Mouse (Mus musculus): Measurements from ENCODE around the gene Olfr1291-ps1. TPM values are rescaled to one million over a fixed set of nuclear protein-coding genes. Genes with fewer than 3 reads are reported as not detected.

Gene Olfr1291-ps1
- 0.01 TPM in 1 of 2 replicates, not detected in the other for polyA plus RNA-seq (2012)

DNA sequence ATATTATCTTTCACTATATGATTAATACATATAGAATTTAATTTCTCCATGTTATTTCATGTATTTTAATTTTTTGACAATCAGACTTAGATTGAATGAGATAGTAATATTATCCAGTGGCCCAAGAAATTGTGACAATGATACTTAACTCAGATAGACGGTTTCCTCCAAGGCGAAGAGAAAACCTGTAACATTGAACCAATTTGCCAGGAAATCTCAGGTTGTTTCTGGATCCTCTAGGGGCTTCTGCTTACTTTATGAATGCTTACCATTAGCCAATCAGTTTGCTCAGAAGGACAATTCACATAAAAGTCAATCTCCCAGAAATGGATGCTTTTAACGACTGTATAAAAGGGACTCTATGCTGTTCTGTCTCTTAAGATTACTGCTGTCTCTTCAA lies at the start of gene Olfr1291-ps1:
Gene Olfr1291-ps1 (plus strand): TSS at position 301 of the 400 bp plus-strand sequence.
- peaks cover 3% of the 10 kb centered on the region; the same call in 1 of the 2 replicates for H3K9me3 ChIP-seq (ENCODE audit: control insufficient read depth, low read length)
- no peak for TF ChIP-seq TAL1 (IDR thresholded peaks at IDR 0.05; ENCODE audit: low read length)
- no peak for TF ChIP-seq GATA1 (IDR thresholded peaks at IDR 0.05; ENCODE audit: low read length)
- no peaks in the 10 kb centered on the region for H3K36me3 ChIP-seq (ENCODE audit: control insufficient read depth)
- H3K4me1 ChIP-seq (ENCODE audit: control insufficient read depth) = no peaks in the 10 kb centered on the region
- H3K27me3 ChIP-seq (ENCODE audit: control insufficient read depth) = no peaks in the 10 kb centered on the region
- no peak within 1 kb of the TSS for H3K4me3 ChIP-seq (replicated peaks)

GRCm38 (mm10) chr2:111448842-111449241 lies 48.1 kb upstream of the Olfr1291-ps1 start, which contains the start of gene Olfr1287:
TSS of gene Olfr1287 (plus strand) at chr2:111449142.
- Histone ChIP-seq H3K4me1 (ENCODE audit: control insufficient read depth) (no peaks in the 10 kb centered on the region), H3K4me3 (replicated peaks) (no peak within 1 kb of the TSS), H3K9me3 (ENCODE audit: control insufficient read depth, low read length) (no peaks in the 10 kb centered on the region), H3K36me3 (ENCODE audit: control insufficient read depth) (no peaks in the 10 kb centered on the region), H3K27me3 (ENCODE audit: control insufficient read depth) (no peaks in the 10 kb centered on the region)
- TF ChIP-seq TAL1 (IDR thresholded peaks at IDR 0.05; ENCODE audit: low read length) = no peak
- no peak for TF ChIP-seq GATA1 (IDR thresholded peaks at IDR 0.05; ENCODE audit: low read length)

GRCm38 (mm10) chr2:111473801-111474200 lies 23.2 kb upstream of the Olfr1291-ps1 start, which contains the start of gene Olfr1288:
TSS of gene Olfr1288 (plus strand) at chr2:111474101.
- H3K9me3 ChIP-seq (ENCODE audit: control insufficient read depth, low read length) = no peaks in the 10 kb centered on the region
- TF ChIP-seq TAL1 (IDR thresholded peaks at IDR 0.05; ENCODE audit: low read length) (no peak), GATA1 (IDR thresholded peaks at IDR 0.05; ENCODE audit: low read length) (no peak)
- H3K4me3 ChIP-seq (replicated peaks) = no peak within 1 kb of the TSS
- H3K27me3 ChIP-seq (ENCODE audit: control insufficient read depth) = no peaks in the 10 kb centered on the region
- no peaks in the 10 kb centered on the region for H3K36me3 ChIP-seq (ENCODE audit: control insufficient read depth)
- no peaks in the 10 kb centered on the region for H3K4me1 ChIP-seq (ENCODE audit: control insufficient read depth)

- no peaks in the 10 kb centered on the region for H3K27me3 ChIP-seq (ENCODE audit: control insufficient read depth)
These were observed 16.5 kb upstream of the Olfr1291-ps1 start, which contains the start of gene Olfr1289 for GRCm38 (mm10) chr2:111480519-111480918. TSS of gene Olfr1289 (plus strand) at chr2:111480819.

DNA sequence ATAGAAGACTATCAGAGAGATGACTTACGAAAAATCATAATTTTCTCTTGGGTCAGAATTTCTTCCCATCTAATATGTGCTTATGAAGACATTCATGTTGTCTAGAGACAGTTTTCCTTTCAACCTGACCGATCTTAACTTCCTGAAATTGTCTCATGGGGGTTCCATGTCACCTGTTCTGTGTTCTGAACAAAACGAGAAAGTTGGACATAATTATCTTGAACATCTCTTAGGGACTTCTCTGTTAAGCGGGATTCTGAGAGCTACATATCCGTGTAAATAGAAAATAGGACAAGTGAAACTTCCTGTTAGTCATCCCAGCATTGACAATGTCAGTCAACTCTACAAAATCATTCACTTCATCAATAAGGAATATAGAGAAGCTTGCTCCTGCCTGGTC lies 3.3 kb upstream of the Olfr1291-ps1 start, which contains the start of gene Olfr1290:
Gene Olfr1290 (minus strand): TSS at position 101 of the 400 bp plus-strand sequence.
- no peaks in the 10 kb centered on the region for H3K4me1 ChIP-seq (ENCODE audit: control insufficient read depth)
- no peaks in the 10 kb centered on the region for H3K27me3 ChIP-seq (ENCODE audit: control insufficient read depth)
- H3K36me3 ChIP-seq (ENCODE audit: control insufficient read depth) = no peaks in the 10 kb centered on the region
- no peak within 1 kb of the TSS for H3K4me3 ChIP-seq (replicated peaks)
- TF ChIP-seq GATA1 (IDR thresholded peaks at IDR 0.05; ENCODE audit: low read length) (no peak), TAL1 (IDR thresholded peaks at IDR 0.05; ENCODE audit: low read length) (no peak)
- H3K9me3 ChIP-seq (ENCODE audit: control insufficient read depth, low read length) = peaks cover 3% of the 10 kb centered on the region; the same call in 1 of the 2 replicates

More at GRCm38 (mm10) chr2:111480519-111480918, 16.5 kb upstream of the Olfr1291-ps1 start, which contains the start of gene Olfr1289:
- no peak for TF ChIP-seq TAL1 (IDR thresholded peaks at IDR 0.05; ENCODE audit: low read length)
- no peak for TF ChIP-seq GATA1 (IDR thresholded peaks at IDR 0.05; ENCODE audit: low read length)
- H3K36me3 ChIP-seq (ENCODE audit: control insufficient read depth) = no peaks in the 10 kb centered on the region
- H3K4me1 ChIP-seq (ENCODE audit: control insufficient read depth) = no peaks in the 10 kb centered on the region
- H3K9me3 ChIP-seq (ENCODE audit: control insufficient read depth, low read length) = peaks cover 3% of the 10 kb centered on the region; the same call in 1 of the 2 replicates
- H3K4me3 ChIP-seq (replicated peaks) = no peak within 1 kb of the TSS

- Histone ChIP-seq H3K9me3 (ENCODE audit: control insufficient read depth, low read length) (peaks cover 12% of the 10 kb centered on the region), H3K4me3 (replicated peaks) (no peak overlapping the region), H3K36me3 (ENCODE audit: control insufficient read depth) (no peaks in the 10 kb centered on the region), H3K4me1 (ENCODE audit: control insufficient read depth) (no peaks in the 10 kb centered on the region), H3K27me3 (ENCODE audit: control insufficient read depth) (no peaks in the 10 kb centered on the region)
- TF ChIP-seq TAL1 (IDR thresholded peaks at IDR 0.05; ENCODE audit: low read length) (no peak), GATA1 (IDR thresholded peaks at IDR 0.05; ENCODE audit: low read length) (no peak)
These were observed 20.5 kb downstream of the Olfr1291-ps1 start for GRCm38 (mm10) chr2:111517451-111517850.

DNA sequence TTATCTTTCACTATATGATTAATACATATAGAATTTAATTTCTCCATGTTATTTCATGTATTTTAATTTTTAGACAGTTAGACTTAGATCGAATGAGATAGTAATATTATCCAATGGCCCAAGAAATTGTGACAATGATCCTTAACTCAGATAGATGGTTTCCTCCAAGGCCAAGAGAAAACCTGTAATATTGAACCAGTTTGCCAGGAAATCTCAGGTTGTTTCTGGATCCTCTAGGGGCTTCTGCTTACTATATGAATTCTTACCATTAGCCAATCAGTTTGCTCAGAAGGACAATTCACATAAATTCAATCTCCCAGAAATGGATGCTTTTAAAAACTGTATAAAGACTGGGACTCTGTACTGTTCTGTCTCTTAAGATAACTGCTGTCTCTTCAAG lies 27.9 kb downstream of the Olfr1291-ps1 start, which contains the start of gene Olfr1293-ps:
Gene Olfr1293-ps (plus strand): TSS at position 301 of the 400 bp plus-strand sequence.
- no peak within 1 kb of the TSS for H3K4me3 ChIP-seq (replicated peaks)
- no peaks in the 10 kb centered on the region for H3K36me3 ChIP-seq (ENCODE audit: control insufficient read depth)
- TF ChIP-seq GATA1 (IDR thresholded peaks at IDR 0.05; ENCODE audit: low read length) (no peak), TAL1 (IDR thresholded peaks at IDR 0.05; ENCODE audit: low read length) (no peak)
- no peaks in the 10 kb centered on the region for H3K4me1 ChIP-seq (ENCODE audit: control insufficient read depth)
- H3K9me3 ChIP-seq (ENCODE audit: control insufficient read depth, low read length) = peaks cover 10% of the 10 kb centered on the region
- H3K27me3 ChIP-seq (ENCODE audit: control insufficient read depth) = no peaks in the 10 kb centered on the region

DNA sequence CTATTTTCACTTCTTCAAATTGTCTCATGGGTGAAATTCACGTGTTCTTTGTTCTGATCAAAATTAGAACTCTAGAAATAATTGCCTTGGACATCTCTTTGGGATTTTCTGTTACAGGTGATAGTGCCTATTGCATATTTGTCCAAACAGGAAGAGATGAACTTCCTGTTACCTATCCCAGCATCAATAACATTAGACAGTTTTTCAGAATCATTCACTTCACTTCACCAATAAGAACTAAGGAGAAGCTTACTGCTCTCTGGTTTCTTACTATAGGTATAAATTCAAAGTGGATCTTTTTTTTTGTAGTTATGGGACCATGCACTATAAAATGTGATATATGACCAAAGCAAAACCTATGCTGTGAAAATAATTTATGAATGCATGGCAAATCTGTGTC lies 43.2 kb downstream of the Olfr1291-ps1 start, which contains the start of gene Olfr1294:
Gene Olfr1294 (minus strand): TSS at position 101 of the 400 bp plus-strand sequence.
- no peak for TF ChIP-seq GATA1 (IDR thresholded peaks at IDR 0.05; ENCODE audit: low read length)
- no peak for TF ChIP-seq TAL1 (IDR thresholded peaks at IDR 0.05; ENCODE audit: low read length)
- H3K4me3 ChIP-seq (replicated peaks) = no peak within 1 kb of the TSS
- no peaks in the 10 kb centered on the region for H3K36me3 ChIP-seq (ENCODE audit: control insufficient read depth)
- H3K27me3 ChIP-seq (ENCODE audit: control insufficient read depth) = no peaks in the 10 kb centered on the region
- H3K9me3 ChIP-seq (ENCODE audit: control insufficient read depth, low read length) = peaks cover 3% of the 10 kb centered on the region
- no peaks in the 10 kb centered on the region for H3K4me1 ChIP-seq (ENCODE audit: control insufficient read depth)

Other genes with a start within 250 kb of the Olfr1291-ps1 start
- not detected in 2 replicates for gene Olfr1276, start 242.7 kb upstream of the Olfr1291-ps1 start, polyA plus RNA-seq (2012)
- gene Olfr1277, start 223.1 kb upstream of the Olfr1291-ps1 start, polyA plus RNA-seq (2012) = not detected in 2 replicates
- not detected in 2 replicates for gene Olfr1278, start 207.0 kb upstream of the Olfr1291-ps1 start, polyA plus RNA-seq (2012)
- not detected in 2 replicates for gene Olfr1279, start 196.5 kb upstream of the Olfr1291-ps1 start, polyA plus RNA-seq (2012)
- not detected in 2 replicates for gene Olfr1280, start 183.2 kb upstream of the Olfr1291-ps1 start, polyA plus RNA-seq (2012)
- gene Olfr1281, start 170.7 kb upstream of the Olfr1291-ps1 start, polyA plus RNA-seq (2012) = not detected in 2 replicates
- gene Olfr1282, start 161.1 kb upstream of the Olfr1291-ps1 start, polyA plus RNA-seq (2012) = not detected in 2 replicates
- not detected in 2 replicates for gene Olfr1283, start 130.4 kb upstream of the Olfr1291-ps1 start, polyA plus RNA-seq (2012)
- gene Olfr1284, start 121.7 kb upstream of the Olfr1291-ps1 start, polyA plus RNA-seq (2012) = not detected in 2 replicates
- gene Olfr1286, start 74.1 kb upstream of the Olfr1291-ps1 start, polyA plus RNA-seq (2012) = not detected in 2 replicates
- gene Olfr1287, start 48.0 kb upstream of the Olfr1291-ps1 start, polyA plus RNA-seq (2012) = not detected in 2 replicates
- not detected in 2 replicates for gene Olfr1288, start 23.1 kb upstream of the Olfr1291-ps1 start, polyA plus RNA-seq (2012)
- gene Olfr1289, start 16.4 kb upstream of the Olfr1291-ps1 start, polyA plus RNA-seq (2012) = not detected in 2 replicates
- not detected in 2 replicates for gene Olfr1290, start 3.4 kb upstream of the Olfr1291-ps1 start, polyA plus RNA-seq (2012)
- not detected in 2 replicates for gene Olfr1293-ps, start 28.0 kb downstream of the Olfr1291-ps1 start, polyA plus RNA-seq (2012)
- gene Olfr1294, start 43.1 kb downstream of the Olfr1291-ps1 start, polyA plus RNA-seq (2012) = not detected in 2 replicates
- gene Olfr1295, start 72.5 kb downstream of the Olfr1291-ps1 start, polyA plus RNA-seq (2012) = not detected in 2 replicates
- gene Olfr1297, start 129.3 kb downstream of the Olfr1291-ps1 start, polyA plus RNA-seq (2012) = 0.01 TPM in 1 of 2 replicates, not detected in the other
- gene Olfr1298, start 152.0 kb downstream of the Olfr1291-ps1 start, polyA plus RNA-seq (2012) = not detected in 2 replicates
- gene Olfr1299, start 164.2 kb downstream of the Olfr1291-ps1 start, polyA plus RNA-seq (2012) = not detected in 2 replicates

Data from erythroblast, embryonic 14.5 days (primary cell).